Mouse (Mus musculus) adrenal gland, adult 2 months (tissue): ENCODE measurements around the gene Rprd1b. TPM values are rescaled to one million over a fixed set of nuclear protein-coding genes. Genes with fewer than 3 reads are reported as not detected.

ENCODE experiments used
- DNase-seq: peaks from one replicate; pipeline ENCODE4 v3.0.0; 2021
- long read RNA-seq: library from polyadenylated mRNA; stranded (forward); transcript quantifications from one replicate; pipeline ENCODE4 v2.0.0, GENCODE M21; 2021
- polyA plus RNA-seq: library from polyadenylated mRNA; depleted of rRNA; stranded (reverse); fragments of >200 nt; gene quantifications from 2 replicates; pipeline ENCODE4 v1.2.3, GENCODE M21; 2012; rRNA removed
- total RNA-seq, 2 experiments: library from RNA; stranded (reverse); gene quantifications; 2 replicates each; pipeline ENCODE4 v1.2.3; 2021

The Rprd1b gene
- total RNA-seq (10 to 100 TPM; 30.8 to 35.2 TPM), polyA plus RNA-seq (27.1 and 27.2 TPM in 2 replicates)
- long read RNA-seq, full-length matches to known transcripts: 15 of 31 reads
- long read RNA-seq, partial matches to known transcripts: 1 of 31 reads
- long read RNA-seq, other reads (novel, unspliced or antisense): 15 of 31 reads

DNA sequence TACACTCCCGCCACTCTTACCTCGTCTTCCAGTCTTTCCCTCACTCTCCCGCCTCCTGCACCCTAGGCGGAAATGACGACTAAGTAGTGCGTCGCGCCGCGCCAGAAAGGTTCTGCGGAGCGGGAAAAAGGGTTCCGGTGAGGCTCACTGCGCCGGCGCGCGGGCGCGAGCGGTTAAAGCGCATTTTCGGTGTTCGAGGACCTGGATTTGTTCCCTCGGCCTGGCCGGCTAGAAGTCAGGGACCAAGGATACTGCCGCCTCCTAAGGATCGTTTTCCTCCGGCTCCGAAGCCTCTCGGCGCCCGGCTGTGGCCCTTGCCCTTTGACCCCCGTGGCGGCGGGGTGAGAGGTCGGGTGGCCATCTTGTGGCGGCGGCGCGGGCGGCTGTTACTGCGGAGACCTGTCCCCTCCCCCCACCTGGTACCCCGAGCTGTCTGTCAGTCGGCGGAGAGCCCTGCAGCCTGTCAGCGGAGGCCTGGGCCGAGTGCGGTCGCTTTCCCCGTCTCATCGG is at the start of gene Rprd1b, which contains the start of gene Tti1:
Rprd1b (plus strand) TSS at position 144 of the 510 bp plus-strand sequence.
Tti1 (minus strand) TSS at position 80 of the 510 bp plus-strand sequence.
- DNase-seq: peak; percentile 95

DNA sequence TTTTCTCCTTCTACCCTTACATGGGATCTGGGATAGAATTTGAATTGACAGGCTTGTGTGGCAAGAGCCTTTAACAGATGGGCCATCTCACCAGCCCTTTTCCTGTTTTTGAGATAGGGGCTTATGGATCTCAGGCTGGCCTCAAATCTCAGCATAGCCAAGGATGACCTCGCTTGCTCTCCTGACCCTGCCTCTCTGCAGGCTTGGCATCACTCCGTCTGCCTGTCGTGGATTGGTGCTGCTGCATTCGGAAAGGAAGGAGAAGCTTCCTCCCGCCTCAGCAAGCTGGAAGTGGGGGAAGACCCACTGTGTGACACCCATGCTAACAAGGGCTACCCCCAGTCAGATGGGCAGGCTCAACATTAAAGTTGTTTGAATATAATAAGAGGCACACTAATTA is 49.1 kb upstream of the Rprd1b start:
- DNase-seq: no peak

- no peak for DNase-seq
Observed at GRCm38 (mm10) chr2:157982727-157983126, 45.6 kb upstream of the Rprd1b start.

- no peak for DNase-seq
Observed at GRCm38 (mm10) chr2:157983276-157983675, 45.0 kb upstream of the Rprd1b start.

DNA sequence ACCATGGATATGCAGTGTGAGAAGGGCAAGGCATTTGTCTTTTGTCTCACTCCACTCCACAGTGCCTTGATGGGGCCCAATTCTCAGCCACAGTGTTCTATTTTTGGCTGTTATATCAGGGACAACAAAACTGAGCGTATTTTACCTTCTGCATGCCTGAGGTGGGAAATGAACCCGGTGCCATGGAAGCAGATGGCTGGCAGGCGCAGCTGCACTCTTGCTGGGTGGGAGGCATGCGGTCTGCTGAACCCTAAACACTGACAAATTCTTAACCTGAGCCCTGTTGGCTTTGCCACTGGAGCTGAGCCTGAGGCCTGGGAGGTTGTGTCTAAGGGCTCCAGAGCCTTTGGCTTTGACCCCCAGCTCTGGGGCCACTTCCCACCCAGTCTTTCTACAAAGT is 42.7 kb upstream of the Rprd1b start:
- DNase-seq: no peak

- no peak for DNase-seq
Observed at GRCm38 (mm10) chr2:157986235-157986634, 42.1 kb upstream of the Rprd1b start.

DNA sequence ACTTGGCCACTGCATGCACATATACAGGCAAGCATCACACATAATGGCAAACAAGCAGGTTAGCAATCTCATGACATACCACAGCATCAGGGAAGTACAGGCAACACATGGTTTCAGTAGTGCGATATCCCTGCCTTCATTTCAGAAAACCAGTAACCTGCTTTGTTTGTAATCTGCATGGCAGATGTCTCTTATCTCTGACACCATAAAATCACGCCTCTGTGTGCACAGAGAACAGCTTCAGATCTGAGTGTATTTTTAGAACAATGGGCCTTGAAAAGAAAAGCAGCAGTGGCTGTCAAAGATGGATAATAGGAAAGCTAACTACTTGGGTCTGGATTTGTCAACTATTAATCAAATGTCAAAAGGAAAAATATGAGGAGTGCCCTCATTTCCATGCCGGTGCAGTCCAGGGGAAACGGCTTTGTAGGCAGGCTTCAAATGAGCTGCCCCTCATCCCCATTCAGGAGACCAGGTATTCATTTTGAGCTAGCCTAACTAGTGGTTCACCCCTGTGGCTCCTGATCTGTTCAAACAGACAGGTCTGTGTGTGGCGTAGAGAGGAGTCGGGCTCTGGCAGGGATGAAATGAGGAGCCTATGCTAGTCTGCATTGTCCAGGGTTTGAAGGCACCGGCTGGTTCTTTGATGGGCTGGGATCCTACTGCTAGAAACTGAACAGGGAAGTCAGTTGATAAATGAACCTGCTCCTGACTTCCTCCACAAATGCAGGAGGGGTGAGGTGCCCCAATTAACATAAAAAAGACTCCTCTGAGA is 39.7 kb upstream of the Rprd1b start:
- no peak for DNase-seq

GRCm38 (mm10) chr2:157989946-157990345 is 38.4 kb upstream of the Rprd1b start:
- peak; percentile 9 for DNase-seq

- DNase-seq: no peak
Observed at GRCm38 (mm10) chr2:157991026-157991425, 37.3 kb upstream of the Rprd1b start.

DNA sequence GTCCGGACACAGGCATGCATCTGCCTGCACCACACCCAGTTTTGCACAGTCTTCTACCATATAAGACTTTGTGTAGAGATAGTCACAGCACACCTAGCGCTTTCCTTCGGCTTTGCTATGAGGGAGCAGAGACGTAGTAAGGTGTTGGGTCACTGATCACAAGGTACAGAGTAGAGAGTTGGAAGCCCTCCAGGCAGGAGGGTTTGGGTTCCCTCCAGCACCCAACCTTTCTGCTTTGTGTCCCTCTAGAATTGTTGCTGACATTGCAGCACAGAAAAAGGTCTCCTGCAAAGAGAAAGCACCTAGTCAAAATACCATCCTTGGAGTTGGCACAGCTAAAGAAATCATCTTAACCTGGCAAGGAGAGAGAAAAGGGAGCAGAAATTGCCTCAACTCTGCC is 35.8 kb upstream of the Rprd1b start:
- no peak for DNase-seq

DNA sequence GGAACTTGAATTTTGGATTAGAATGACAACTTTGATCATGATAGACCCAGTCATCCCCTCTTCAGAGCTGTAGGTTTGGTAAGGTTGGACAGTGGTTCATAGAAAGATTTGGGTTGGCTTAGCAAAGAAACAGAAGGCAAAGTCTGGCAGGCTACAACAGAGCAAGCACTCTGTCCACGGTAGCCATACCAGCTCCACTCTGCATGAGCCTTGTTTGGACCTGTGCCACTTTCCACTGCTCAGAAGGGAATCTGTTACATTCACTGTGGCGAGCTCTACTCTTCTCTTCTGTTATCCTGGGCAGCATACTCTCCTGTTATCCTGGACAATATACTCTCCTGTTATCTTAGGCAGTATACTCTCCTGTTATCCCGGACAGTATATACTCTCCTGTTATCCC is 29.5 kb upstream of the Rprd1b start:
- no peak for DNase-seq

GRCm38 (mm10) chr2:158004620-158005019 is 23.7 kb upstream of the Rprd1b start:
- no peak for DNase-seq

DNA sequence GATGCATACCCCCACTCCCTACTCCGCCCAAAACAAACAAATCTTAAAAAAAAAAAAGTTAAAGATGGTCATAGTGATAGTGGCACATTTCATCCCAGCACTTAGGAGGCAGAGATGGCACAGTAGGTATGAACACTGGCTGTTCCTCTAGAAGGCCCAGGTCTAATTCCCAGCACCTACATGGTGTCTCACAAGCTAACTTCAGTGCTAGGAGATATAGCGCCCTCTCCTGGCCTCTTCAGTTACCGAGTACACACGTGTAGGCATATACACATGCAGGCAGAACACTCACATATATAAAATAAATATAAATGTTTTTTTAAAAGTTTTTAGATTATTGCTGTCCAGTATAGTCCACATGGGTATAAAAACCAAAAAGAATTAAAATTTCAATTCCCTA is 22.7 kb upstream of the Rprd1b start:
- DNase-seq: no peak

DNA sequence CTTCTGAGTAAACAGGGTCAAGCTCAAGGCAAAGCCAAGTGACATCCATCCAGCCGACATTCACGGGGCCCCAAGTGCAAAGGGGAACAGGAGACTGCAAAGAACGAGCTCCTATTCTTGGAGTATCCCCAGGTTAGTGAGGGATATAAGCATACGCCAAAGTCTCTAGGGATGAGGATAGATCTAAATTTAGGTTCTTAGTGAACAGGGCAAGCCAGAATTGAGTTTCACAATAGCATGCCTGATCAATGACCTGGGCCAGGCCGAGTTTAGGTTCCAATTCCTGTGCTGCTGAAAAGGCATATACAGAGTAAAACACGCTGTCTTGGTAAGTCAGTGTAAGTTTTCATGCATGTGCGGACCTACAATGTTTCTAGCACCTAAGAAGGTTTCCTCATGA is 18.9 kb upstream of the Rprd1b start:
- DNase-seq: no peak

- DNase-seq: no peak
Observed at GRCm38 (mm10) chr2:158012608-158013007, 15.7 kb upstream of the Rprd1b start.

DNA sequence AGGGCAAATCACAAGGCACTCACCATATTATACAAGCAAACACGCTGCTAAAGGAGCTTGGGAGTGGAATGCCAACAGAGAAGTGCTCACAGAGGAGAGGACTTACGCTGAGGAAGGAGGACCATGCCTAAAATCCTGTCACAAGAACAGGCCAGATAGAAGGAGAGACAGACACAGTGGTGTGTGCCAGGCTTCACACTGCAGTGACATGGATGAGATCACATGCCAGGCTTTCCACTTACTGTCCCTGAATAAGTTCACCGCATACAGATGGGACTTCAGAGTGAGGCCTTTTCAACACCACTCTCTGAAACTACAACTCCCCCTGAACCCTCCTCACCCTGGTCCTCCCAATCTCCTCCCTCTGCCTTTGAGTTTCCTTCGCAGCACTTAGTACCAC is 11.0 kb upstream of the Rprd1b start:
- DNase-seq: peak; percentile 14

- no peak for DNase-seq
Observed at GRCm38 (mm10) chr2:158027855-158028353, 393 bp upstream of the Rprd1b start.

- no peak for DNase-seq
Observed at GRCm38 (mm10) chr2:158030007-158030406, 1.7 kb downstream of the Rprd1b start.

GRCm38 (mm10) chr2:158035813-158036212 is 7.5 kb downstream of the Rprd1b start:
- DNase-seq: no peak

DNA sequence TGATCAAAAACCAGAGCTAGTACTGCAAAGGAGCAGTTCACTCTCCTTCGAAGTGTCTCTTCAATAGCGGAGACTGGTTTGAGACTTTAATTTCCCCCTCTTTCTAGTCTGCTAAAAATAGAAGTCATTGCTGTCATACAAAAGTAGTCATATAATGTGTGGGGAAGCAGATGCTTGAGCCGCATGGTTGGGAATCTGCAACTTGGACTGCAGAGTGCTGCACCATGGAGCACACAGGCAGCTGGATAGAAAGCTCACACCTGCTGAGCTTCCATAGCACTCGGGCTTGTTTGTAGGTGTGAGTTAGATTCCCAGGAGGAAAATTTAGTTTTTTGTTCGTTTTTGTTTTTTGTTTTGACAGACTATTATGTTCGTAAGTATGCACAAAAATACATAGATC is 8.1 kb downstream of the Rprd1b start:
- DNase-seq: no peak

- no peak for DNase-seq
Observed at GRCm38 (mm10) chr2:158036953-158037352, 8.7 kb downstream of the Rprd1b start.

GRCm38 (mm10) chr2:158037571-158037970 is 9.3 kb downstream of the Rprd1b start:
- DNase-seq: no peak

DNA sequence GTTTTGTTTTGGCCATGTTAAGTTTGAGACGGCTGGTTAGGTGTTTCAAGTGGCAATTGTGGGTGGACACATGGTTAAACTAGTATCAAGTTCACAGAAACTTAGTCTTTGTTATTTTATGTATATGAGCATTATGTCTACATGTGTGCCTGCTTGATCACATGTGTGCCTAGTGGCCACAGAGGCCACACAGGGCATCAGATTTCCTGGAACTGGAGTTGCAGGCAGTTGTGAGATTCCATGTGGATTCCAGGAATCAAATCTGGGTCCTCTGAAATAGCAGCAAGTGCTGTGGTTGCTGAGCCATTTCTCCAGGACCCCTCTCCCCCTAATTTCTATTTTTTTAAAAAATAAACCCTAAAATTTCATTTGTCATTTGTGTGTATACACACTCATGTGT is 11.4 kb downstream of the Rprd1b start:
- DNase-seq: no peak
